Mouse (Mus musculus) skeletal muscle tissue, adult 2 months (tissue): ENCODE measurements at regions not wholly inside any gene's neighbourhood (a gene's known extent, or its start where the extent isn't known, plus 50 kb on each side); places are given as distances from the start of the nearest gene placed in this dataset.

ENCODE experiments used
- DNase-seq: peaks from one replicate; pipeline ENCODE4 v3.0.0-alpha.2; 2012; ENCODE audit warnings: low read depth, low spot score

DNA sequence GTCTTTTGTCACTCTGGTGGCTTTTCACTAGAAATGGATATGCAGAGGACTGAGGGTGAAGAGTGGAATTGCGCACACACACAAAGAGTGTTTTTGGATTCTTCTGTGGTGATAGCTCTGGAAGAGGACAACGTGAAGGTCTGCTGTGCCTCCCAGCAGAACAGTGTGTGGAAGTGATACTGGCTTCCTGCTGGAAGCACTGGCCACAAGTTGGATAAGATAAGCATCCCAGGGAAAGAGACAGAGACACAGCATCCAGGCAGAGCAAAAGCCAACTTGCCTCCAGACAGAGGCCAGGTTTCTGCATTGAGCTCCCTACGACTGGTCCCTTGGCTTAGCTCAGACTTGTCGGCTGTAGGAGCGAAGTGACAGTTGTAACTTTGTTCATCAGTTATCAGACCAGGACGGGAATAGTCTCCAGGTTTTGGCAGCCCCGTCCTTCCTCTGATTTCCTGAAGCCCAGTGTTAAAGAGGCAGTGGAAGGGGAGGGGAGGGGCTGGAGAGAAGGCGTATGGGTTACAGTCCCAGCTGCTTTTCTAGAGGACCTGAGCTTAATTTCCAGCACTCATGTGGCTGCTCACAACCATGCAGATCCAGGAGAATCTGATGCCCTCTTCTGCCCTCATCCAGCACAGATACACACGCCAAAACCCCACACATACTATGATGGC is 89.2 kb downstream of the Tmem170b start:
- DNase-seq, result no peak

DNA sequence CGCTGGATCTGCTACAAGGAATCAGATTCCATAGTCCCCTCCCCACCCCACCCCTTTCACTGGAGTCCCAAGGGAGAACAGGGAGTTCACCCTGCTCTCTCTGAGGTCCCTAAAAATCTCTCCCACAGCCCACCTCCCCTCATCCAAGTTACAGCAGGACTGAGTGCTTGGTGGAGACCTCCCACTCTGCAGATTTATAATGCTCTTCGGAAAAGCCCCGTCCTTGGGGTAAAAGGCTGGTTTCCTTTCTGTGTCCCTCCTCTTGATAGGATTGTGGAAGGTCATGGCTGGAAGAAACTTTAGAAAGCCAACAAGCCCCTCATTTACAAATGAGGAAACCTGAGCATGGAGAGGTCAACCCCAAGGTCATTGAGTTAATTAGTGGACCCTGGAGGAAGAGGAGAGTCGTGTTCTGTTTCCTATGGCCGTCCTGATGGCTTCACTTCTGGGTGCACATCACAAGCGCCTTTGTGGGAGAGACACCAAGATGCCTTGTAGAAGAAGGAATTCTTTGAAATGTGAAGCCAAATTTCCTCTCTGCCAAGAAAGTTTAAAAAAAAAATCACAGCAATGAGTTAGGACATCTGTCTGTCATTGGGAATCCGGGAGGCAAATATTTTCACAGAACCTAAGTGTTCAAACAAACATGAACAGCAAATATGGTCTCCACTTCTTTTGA is 91.2 kb downstream of the Tmem170b start:
- DNase-seq, result no peak

DNA sequence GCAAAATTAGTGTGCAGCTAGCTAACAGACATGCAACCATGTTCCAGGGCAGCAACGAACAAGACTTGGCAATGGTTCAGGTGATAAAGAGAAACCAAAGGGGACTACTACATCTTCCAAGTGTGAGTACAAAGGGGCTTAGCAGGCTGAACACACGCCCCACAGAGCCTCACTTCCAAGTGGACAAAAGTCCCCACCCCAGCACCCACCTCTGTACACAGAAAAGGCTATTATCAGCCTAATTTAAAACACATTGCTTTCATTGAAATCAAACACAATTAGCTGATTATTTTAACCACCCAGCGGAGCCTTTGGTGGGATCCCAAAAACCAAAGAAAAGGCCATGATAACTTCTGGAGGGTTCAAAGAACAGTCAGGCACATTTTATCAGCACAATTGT is 95.6 kb downstream of the Tmem170b start:
- DNase-seq, result no peak

DNA sequence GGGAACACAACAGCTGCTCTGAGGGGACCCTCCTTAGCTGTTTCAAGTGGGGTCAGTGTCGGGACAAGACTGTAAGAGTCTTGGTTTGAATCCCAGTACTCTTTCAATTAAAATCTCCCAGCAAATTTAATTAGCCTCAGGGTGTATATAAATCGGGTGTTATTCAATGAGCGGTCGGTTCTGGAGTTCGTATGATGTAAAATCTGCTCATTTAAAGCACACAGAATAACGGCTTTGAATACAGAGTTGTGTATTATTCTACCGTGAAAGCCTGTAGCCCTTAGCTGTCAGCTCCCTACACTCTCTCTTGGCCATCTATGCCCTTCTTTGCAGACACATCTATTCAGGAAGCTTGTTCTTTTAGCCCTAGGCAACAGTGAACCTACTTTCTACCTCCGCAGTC is 96.1 kb downstream of the Tmem170b start:
- no peak for DNase-seq

DNA sequence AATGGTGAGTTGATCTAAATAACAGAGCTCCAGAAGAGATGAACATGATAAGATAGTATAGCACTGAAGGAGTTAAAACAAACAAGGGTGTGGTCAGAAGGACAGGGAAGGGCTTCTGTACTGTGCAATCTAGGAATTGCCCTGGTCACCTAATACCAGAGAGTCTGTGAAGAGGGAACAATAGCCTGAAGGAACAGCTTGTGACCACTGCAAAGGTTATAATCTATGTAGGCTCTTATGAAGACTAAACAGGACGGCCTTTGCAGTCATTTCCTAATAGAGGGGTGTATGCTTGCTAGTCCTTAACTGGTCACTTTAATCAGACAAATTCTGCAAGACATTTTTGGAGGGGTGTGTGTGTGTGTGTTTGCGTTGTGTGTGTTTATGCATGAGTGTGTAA is 97.5 kb downstream of the Tmem170b start:
- no peak for DNase-seq

DNA sequence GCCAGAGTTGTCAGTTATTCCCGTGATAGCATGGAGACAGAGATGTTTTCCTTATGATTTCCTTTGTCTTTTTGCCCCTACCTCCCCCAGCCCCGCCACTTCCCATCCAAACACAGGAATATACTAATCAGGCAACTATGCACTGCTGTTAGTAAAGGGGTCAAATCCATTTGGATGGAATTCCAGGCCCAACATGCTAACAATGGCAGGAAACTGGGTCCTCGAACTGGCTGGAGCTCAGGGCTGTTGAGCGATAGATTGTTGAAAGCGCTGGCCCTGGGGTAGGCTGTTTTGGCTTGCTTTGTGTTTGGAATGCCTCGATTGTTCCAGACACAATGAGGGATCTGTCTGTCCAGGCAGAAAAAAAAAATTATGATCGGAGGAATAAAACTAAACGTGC is 97.9 kb downstream of the Tmem170b start:
- DNase-seq, result peak; percentile 3

DNA sequence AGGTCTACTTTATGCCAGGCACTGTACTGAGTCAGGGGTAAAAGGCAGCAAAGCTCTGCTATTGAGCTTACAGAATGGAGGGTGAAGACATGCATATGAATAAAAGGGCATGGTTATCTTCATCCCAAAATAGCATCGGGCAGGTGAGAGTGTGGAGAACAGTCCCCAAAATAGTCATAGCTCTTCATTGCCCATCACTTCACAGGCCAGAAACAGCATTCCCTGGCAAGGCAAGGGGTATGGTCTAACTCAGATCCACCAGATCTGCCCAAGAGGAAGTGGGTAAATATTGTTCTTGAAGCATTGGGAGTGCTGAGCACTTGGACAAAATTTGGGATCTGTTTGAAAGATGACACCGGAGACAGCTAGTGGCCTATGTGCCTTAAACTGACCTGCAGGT is 99.1 kb downstream of the Tmem170b start:
- DNase-seq, result no peak

DNA sequence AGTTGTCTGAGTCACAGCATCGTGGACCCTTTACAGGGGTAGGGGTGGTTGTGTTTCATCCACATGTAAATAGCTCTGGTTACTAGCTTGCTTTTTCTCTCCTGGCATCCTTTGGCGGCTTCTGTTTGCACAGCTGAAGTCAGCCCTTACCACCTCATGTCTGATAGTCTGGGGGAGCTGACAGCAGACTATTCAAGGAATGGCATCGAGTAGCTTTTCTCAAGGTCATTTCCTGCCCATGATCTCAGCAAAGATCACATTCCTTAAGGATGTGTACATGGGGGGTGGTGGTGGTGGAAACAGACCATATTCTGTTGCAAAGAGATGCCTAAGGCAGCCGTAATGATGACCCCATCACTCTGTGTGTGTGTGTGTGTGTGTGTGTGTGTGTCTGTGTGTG is 99.9 kb downstream of the Tmem170b start:
- DNase-seq, result no peak

DNA sequence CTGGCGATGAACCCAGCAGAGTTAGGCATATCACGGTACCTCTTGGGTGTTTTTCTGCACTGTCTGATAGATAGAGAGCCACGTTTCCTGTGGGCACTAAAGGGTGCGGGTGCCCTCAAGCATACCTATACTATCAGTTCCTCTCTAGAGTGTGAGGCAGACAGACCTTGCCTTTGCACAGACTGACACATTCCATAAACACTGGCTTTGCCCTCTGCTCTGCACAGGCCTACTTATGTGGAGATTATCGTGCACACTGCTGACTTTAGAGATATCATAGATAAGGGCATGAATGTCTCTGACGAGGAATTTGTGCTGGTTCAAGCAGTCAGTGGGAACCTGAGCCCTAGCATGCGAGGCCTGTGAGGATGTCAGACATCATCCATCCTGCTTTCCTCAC is 102.1 kb downstream of the Tmem170b start:
- no peak for DNase-seq

DNA sequence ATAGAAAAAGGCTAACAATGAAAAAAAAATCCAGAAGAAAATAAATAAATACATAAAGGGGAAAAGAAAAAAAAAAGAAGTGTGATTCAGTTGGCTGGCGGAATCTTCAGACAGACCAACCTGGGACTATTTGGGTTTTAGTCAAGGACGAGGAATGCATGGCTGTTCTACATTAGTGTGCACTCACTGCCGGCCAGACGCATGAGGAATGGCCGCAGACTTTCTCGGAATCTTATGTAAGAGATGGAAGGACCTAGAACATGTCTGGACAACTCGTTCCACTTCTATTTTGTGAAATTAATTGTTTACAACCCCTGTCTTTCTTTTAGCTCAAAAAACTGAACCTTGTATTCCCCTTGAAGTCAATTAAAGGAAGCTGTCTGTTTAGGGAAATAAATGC is 103.4 kb downstream of the Tmem170b start:
- DNase-seq, result no peak

DNA sequence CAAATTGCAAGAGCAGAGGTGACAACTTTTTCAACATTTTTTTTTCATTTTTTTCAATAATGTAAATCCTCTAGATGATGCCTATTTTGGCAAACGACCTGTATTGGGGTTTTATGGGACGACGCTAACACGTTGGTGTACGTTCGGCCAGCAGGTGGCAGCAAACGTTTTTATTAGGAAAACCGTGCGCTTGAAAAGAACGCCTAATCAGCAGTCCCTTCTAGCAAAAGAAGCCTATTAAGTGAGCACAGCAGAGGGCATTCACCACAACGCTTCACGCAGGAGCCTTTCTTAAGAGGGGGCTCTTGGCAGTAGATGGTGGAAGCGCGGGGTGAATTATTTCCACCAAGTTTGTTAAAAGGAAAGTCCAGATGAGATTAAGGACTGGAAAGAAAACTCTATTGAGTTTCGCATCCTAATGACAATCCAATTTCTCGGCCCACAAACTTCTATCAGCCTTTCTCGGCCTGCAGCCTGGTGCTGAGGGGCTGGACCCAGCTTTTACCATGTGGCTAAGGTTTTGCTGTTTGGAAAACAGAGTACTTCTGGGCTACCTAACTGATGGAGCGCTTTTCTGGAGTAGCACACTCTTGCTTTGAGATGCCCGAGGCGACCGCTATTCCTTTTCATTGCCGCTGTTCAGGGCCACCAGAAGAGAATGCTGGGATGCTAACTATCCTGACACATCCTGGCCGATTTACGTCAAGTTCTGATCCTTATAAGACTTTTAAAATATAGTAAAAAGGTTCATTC is 103.9 kb downstream of the Tmem170b start:
- DNase-seq, result peak; percentile 68

DNA sequence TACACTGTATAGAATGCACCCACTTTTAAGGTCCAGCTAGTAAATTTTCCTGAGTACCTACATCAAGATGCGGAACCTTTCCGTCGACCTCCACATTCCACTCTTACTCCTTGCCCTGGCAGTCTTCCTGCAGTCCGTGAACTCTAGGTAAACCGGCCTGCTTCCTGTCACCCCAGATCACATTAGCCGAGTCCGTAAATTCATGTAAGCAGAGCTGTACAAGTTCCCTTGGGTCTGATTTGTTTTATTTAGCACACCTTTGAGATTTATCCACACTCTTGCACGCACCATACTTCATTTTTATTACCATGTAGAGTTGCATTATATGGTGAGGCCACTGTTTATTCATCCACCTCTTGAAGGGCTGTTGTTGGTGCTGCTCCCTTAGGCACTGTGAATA is 106.9 kb downstream of the Tmem170b start:
- DNase-seq, result no peak
